Mouse (Mus musculus) neural tube, embryonic 15.5 days (tissue): ENCODE results near the gene Myo5c. TPM values are rescaled to one million over a fixed set of nuclear protein-coding genes. Genes with fewer than 3 reads are reported as not detected.
"Not testable (repeated sequence)": the region's sequence is repeated elsewhere in the genome, so short reads cannot be mapped to it uniquely, and the experiment has no call there.

Experiments used
- ATAC-seq: fragments of 200-750 bp; cut with Nextera tagmentation; 2 replicates; pipeline ENCODE4 v1.8.0; 2017; ENCODE audit warnings: mild to moderate bottlenecking, moderate TSS enrichment, moderate library complexity; ENCODE audit not compliant: low FRiP score
- H3K27ac ChIP-seq: fragments of 300-500 bp; sonication (generic); replicated peaks from 2 replicates; pipeline ENCODE4 v1.5.1; 2015; ENCODE audit warnings: mild to moderate bottlenecking, inconsistent platforms
- H3K27me3 ChIP-seq: fragments of 300-500 bp; sonication (generic); replicated peaks from 2 replicates; pipeline ENCODE4 v1.6.1; 2015; ENCODE audit warnings: inconsistent platforms
- H3K36me3 ChIP-seq: fragments of 300-500 bp; sonication (generic); 2 replicates; pipeline ENCODE4 v1.6.1; 2015; ENCODE audit warnings: inconsistent platforms
- H3K4me1 ChIP-seq: fragments of 300-500 bp; sonication (generic); 2 replicates; pipeline ENCODE4 v1.6.1; 2015; ENCODE audit warnings: inconsistent platforms
- H3K4me2 ChIP-seq: fragments of 300-500 bp; sonication (generic); 2 replicates; pipeline ENCODE4 v1.6.1; 2015; ENCODE audit warnings: inconsistent platforms, mild to moderate bottlenecking, moderate library complexity
- H3K4me3 ChIP-seq: fragments of 300-500 bp; sonication (generic); replicated peaks from 2 replicates; pipeline ENCODE4 v1.5.1; 2015; ENCODE audit warnings: mild to moderate bottlenecking, inconsistent platforms
- H3K9ac ChIP-seq: fragments of 300-500 bp; sonication (generic); replicated peaks from 2 replicates; pipeline ENCODE4 v1.6.1; 2015; ENCODE audit warnings: mild to moderate bottlenecking, inconsistent platforms
- H3K9me3 ChIP-seq: fragments of 300-500 bp; sonication (generic); replicated peaks from 2 replicates; pipeline ENCODE4 v1.6.1; 2016; ENCODE audit warnings: inconsistent platforms
- whole genome bisulfite sequencing: fragments of 180-500 bp; shearing (Covaris S2); methylation state at CpG from one replicate; pipeline ENCODE4 v1.1.7; 2015; ENCODE audit warnings: mixed read lengths; 5-methylcytosine and 5-hydroxymethylcytosine counted together
- polyA plus RNA-seq: library from polyadenylated mRNA; unstranded; fragments of >200 nt; fragmentation: Nextera tagmentation; extraction: Ambion mirVana; gene quantifications from 2 replicates; pipeline ENCODE4 v1.2.1, GENCODE M21; 2015

Myo5c gene
- polyA plus RNA-seq, 1 experiment from 2014 or later, result 0.33 TPM

DNA sequence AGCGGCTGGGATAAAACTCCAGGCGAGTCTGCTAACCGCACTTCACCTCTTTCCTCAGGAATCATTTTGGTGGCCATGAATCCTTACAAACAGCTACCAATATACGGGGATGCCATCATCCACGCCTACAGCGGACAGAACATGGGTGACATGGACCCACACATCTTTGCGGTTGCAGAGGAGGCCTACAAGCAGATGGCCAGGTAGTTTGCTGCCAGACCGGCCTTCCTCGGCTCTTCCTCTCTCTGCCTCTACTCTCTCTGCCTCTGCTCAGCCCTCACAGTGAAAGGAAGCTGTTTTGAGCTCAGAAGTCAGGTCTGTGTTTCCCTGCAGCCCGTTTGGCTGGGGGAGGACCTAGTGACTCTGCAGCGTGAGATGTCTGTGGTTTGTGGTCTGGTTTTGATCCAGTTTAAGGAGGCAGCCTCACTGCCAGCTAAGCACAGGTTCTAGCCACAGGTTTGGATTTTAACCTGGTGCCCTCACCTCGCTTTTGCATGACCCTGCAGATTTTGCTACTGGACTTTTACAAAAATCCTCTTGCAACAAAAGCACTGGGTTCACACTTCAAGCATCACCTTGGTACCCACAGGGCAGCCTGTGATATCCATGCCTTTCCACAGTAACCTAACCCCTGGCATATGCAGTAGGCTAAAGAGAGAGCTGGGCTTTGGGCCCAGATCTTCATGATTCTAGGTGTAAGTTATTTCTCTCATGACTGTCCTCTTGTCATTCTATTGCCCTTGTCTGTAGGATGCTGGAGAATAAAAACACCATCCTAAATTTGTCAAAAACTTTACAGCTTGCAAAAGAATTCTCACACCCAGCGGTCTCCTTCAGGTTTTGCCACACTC lies 14.5 kb downstream of the Myo5c start:
- no peaks in the 10 kb centered on the region for H3K27me3 ChIP-seq
- no peak overlapping the region for H3K4me2 ChIP-seq
- H3K4me1 ChIP-seq, result peaks cover 6% of the 10 kb centered on the region; the same call in 1 of the 2 replicates
- WGBS, result 88% methylated on average over 13 of the region's 13 CpGs
- H3K9ac ChIP-seq, result no peak overlapping the region
- no peak overlapping the region for H3K27ac ChIP-seq
- no peak overlapping the region for H3K4me3 ChIP-seq
- ATAC-seq, result no peak
- no peaks in the 10 kb centered on the region for H3K9me3 ChIP-seq
- H3K36me3 ChIP-seq, result no peaks in the 10 kb centered on the region

DNA sequence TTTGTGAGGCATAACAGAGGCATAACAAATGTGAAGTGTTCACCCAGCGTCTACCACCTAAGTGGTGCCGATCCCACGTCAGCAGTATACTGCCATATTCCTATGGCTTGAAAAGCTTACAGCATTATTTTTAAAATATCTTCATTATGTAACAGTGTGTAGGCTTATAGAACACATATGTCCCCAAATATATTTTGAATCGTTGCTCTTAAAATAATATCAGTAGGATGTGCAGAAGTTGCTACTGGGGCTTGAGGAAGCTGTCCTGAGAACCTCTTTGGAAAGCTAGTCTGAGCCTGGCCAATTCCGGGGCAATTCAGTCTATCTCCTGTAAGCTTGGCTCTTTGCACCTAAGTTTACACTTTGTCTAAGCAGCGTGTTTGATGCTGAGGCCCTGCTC lies 16.1 kb downstream of the Myo5c start:
- H3K4me1 ChIP-seq, result peaks cover 6% of the 10 kb centered on the region; the same call in 1 of the 2 replicates
- H3K4me2 ChIP-seq, result no peak overlapping the region
- WGBS, result 92% methylated on average over 6 of the region's 6 CpGs
- H3K27ac ChIP-seq, result no peak overlapping the region
- no peaks in the 10 kb centered on the region for H3K9me3 ChIP-seq
- no peaks in the 10 kb centered on the region for H3K27me3 ChIP-seq
- no peaks in the 10 kb centered on the region for H3K36me3 ChIP-seq
- no peak overlapping the region for H3K4me3 ChIP-seq
- no peak overlapping the region for H3K9ac ChIP-seq
- ATAC-seq, result no peak

DNA sequence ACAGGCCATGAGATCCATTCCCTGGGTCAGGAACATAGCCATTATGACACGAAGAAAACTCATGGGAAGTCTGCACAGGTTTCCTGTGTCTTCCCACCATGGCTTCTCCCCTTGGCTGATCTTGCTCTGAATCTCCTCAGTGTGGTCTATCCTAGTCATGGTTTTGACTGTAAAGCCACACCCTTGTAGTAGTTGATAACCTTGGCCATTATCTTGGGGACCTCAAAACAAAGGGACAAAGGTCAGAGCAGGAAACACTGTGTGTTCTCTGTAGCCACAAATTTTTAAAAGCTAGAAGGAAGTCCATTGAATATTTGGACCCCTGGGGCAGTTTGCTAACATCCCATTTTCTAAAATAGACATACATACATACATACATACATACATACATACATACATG lies 16.5 kb downstream of the Myo5c start:
- Histone ChIP-seq H3K27ac (no peak overlapping the region), H3K4me2 (no peak overlapping the region), H3K27me3 (no peaks in the 10 kb centered on the region), H3K36me3 (no peaks in the 10 kb centered on the region), H3K4me1 (peaks cover 6% of the 10 kb centered on the region; the same call in 1 of the 2 replicates), H3K4me3 (no peak overlapping the region), H3K9ac (no peak overlapping the region), H3K9me3 (no peaks in the 10 kb centered on the region)
- no peak for ATAC-seq
- 88% methylated on average over 1 of the region's 1 CpGs for WGBS

DNA sequence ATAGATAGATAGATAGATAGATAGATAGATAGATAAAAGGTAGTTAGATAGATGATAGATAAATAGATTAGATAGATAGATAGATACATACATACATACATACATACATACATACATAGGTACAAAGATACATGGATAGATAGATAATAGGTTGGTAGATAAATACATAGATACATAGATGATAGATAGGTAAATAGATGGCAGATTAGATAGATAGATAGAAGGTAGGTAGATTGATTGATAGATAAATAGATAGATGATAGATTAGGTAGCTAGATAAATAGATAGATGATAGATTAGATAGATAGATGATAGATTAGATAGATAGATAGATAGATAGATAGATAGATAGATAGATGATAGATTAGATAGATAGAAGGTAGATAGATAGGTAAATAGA lies 17.1 kb downstream of the Myo5c start:
- Histone ChIP-seq H3K9me3 (no peaks in the 10 kb centered on the region), H3K4me2 (no peak overlapping the region), H3K4me3 (no peak overlapping the region), H3K9ac (no peak overlapping the region), H3K4me1 (peaks cover 7% of the 10 kb centered on the region), H3K27ac (no peak overlapping the region), H3K27me3 (no peaks in the 10 kb centered on the region), H3K36me3 (no peaks in the 10 kb centered on the region)
- ATAC-seq, result no peak

DNA sequence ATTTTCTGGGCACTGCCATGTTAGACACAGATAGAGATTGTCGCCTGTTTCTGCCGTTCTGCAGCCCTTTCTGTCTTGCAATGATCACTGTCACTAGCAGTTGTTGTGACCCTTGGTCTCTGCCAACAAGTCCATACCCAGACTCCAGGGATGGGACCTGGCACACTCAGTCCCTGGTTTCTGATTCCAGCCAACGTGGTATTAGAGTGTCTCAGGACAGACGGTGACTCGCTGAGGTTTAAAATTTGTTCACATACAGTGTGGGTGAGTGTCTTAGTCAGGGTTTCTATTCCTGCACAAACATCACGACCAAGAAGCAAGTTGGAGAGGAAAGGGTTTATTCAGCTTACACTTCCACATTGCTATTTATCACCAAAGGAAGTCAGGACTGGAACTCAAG lies 21.3 kb downstream of the Myo5c start:
- WGBS, result 78% methylated on average over 6 of the region's 6 CpGs
- H3K27ac ChIP-seq, H3K9me3 ChIP-seq, H3K27me3 ChIP-seq, H3K9ac ChIP-seq, H3K4me3 ChIP-seq, ATAC-seq, H3K4me2 ChIP-seq, H3K36me3 ChIP-seq: not testable (repeated sequence)
- H3K4me1 ChIP-seq, result peaks cover 18% of the 10 kb centered on the region

DNA sequence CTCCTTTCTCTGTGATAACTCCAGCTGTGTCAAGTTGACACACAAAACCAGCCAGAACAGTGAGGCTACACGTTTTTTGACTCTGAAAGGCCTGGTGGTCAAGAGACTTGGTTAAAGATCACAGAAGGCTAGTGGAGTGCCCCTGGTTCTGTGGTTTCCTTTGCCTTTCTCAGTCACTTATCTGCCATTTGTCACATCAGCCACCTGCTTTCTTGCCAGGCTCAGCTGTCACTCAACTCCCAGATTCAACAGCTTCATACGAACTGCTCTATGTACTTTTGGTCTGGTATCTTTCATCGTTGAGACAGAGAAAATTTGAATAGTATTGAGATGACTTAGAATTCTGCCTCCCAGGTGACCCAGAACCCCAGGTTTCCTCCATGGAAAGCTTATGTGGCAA lies 21.9 kb downstream of the Myo5c start:
- no peaks in the 10 kb centered on the region for H3K27me3 ChIP-seq
- H3K4me2 ChIP-seq, result no peak overlapping the region
- no peak overlapping the region for H3K4me3 ChIP-seq
- no peak overlapping the region for H3K9ac ChIP-seq
- ATAC-seq, result no peak
- no peaks in the 10 kb centered on the region for H3K9me3 ChIP-seq
- H3K27ac ChIP-seq, result peak overlapping the region; percentile 79
- H3K4me1 ChIP-seq, result peaks cover 18% of the 10 kb centered on the region
- 60% methylated on average over 3 of the region's 3 CpGs for WGBS
- no peaks in the 10 kb centered on the region for H3K36me3 ChIP-seq

DNA sequence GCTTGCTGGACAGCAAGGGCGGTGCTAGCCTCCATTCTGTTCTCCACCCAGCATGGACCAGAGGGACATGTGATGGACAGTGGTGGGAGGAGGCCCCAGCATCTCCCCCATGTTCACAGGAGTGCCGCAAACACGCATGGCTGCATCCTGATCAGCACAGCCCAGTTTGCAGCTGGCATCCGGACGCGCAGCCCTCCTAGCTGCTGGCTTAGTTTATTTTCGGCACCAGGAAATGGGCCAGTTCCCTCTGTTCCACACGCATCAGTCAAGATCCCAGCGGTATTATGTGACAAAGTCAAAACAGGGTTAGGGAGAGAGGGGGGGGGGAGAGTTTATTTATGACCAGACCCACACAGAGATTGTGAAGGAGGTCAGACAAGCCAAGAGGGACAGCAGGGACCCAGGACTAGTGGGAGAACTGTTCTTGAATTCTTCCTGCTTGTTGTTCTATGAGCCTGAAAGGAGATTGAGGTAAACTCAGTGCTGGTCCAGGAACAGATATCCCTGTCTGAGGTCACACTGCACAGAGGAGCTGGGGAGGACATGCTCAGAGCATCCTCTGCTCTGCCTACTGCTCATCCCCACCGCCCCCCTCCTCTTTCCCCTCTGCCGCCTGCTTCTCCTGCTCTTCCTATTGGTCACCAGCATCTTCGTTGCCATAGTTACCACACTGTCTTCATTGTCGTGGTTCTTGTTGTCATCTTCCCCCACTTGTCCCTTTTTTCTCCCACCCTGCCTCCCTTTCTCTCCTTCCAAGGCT lies 22.6 kb downstream of the Myo5c start:
- H3K4me3 ChIP-seq, result no peak overlapping the region
- peak overlapping the region; percentile 79 for H3K27ac ChIP-seq
- no peaks in the 10 kb centered on the region for H3K36me3 ChIP-seq
- H3K9me3 ChIP-seq, result no peaks in the 10 kb centered on the region
- H3K4me1 ChIP-seq, result peaks cover 18% of the 10 kb centered on the region
- no peaks in the 10 kb centered on the region for H3K27me3 ChIP-seq
- H3K4me2 ChIP-seq, result 0 out of 2 replicates have a peak overlapping the region, but pooled peaks have one; percentile 13
- peak; percentile 95 for ATAC-seq
- 29% methylated on average over 13 of the region's 13 CpGs for WGBS
- H3K9ac ChIP-seq, result no peak overlapping the region

DNA sequence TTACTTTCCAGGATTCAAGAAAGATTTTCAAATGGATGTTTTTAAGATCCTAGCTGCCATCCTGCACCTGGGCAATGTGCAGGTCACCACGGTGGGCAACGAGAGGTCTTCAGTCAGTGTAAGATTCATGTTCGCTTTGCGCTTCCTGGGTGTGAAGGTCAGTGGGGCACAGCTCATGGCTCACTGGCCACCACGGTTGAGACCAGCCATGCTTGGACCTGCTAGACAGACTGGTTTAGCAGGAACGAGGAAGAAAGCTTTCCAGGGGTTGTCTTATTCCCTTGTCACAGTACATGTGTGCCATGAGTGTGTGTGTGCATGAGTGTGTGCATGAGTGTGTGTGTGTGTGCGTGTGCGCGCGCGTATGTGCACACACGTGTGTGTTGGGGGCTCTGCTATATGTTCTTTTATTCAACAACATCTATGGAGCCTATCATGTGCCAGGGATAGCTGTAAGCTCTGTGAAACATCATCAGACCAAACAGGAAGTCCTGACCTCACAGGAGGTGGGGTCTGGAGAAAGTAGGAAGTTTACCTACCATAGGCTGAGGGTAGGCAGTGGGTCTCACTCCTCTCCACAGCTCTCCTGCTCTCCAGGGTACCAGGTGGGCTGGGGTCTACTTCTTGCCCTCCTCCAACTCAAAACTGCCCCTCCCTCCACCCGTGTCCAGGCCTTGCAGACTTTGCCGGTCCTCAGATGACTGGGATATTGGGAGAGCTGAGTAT lies 24.2 kb downstream of the Myo5c start:
- H3K4me2 ChIP-seq, result no peak overlapping the region
- WGBS, result 93% methylated on average over 14 of the region's 14 CpGs
- no peak overlapping the region for H3K27ac ChIP-seq
- no peaks in the 10 kb centered on the region for H3K36me3 ChIP-seq
- H3K9ac ChIP-seq, result no peak overlapping the region
- H3K4me3 ChIP-seq, result no peak overlapping the region
- H3K9me3 ChIP-seq, result no peaks in the 10 kb centered on the region
- peaks cover 21% of the 10 kb centered on the region for H3K4me1 ChIP-seq
- H3K27me3 ChIP-seq, result no peaks in the 10 kb centered on the region
- ATAC-seq, result no peak

DNA sequence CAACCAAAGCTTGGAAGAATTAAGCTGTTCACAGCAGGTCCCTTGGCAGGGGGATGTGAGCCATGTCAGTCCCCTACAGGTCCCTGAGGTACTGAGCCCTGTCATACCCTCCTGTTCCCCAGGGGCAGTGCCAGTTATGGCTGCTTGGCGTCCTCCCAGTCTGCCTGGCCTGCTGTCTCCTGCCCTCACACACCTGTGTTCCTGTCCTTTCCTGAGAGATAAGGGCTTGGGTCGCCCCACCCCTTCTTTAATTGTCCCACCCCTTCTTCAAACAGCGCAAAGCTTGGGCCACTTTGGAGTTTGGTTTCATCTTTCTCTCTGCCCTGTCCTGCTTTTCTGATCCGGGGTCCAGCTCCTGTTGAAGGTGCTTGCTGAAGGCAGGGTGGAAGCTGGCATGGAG lies 27.0 kb downstream of the Myo5c start:
- H3K4me2 ChIP-seq, result no peak overlapping the region
- H3K27ac ChIP-seq, result no peak overlapping the region
- H3K36me3 ChIP-seq, result no peaks in the 10 kb centered on the region
- no peaks in the 10 kb centered on the region for H3K9me3 ChIP-seq
- no peak overlapping the region for H3K9ac ChIP-seq
- no peak overlapping the region for H3K4me3 ChIP-seq
- H3K27me3 ChIP-seq, result no peaks in the 10 kb centered on the region
- WGBS, result 76% methylated on average over 4 of the region's 4 CpGs
- peaks cover 30% of the 10 kb centered on the region for H3K4me1 ChIP-seq
- no peak for ATAC-seq

DNA sequence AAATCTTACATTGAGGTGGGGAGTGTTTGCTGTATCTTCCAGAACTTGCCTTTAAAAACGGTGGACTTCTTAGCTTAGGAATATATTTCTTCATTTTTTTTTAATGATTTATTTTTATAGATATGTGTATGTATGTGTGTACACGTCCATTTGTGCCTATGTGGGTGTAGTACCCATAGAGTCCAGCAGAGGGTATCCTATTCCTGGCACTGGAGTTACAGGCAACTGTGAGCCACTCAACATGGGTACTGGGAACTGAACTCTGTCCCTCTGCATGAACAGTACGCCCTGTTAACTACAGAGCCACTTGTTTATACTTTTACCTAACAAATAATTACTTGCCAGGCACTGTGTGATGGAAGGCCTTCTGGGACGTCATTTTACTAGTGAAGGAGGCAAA lies 27.8 kb downstream of the Myo5c start:
- H3K9me3 ChIP-seq, result no peaks in the 10 kb centered on the region

DNA sequence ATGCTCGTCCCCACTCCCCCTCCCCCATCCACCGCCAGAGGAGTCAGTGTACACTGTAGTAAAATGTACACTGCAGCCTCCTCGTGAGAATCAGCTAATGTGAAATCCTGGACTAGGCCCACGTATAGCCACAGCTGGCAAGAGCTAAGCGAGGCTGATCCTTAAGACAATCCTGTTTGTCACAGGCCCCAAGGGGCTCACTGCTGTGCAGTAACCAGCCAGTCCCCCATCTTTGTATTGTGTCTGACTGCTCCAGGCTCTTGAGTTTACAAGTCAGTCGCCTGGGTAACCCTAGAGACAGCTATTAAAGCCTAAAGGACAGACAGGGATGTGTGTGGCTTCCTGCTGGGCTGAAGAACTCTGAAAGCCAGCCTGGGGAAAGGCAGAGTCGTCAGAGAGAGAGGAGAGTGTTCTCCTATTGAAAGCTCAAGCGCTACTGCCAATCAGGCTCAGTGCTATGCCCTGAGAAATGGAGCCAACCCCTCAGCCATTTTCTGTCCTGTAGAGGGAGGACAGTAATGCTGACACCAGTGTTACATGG lies 29.6 kb downstream of the Myo5c start:
- H3K4me2 ChIP-seq, result no peak overlapping the region
- H3K4me3 ChIP-seq, result no peak overlapping the region
- peaks cover 15% of the 10 kb centered on the region for H3K4me1 ChIP-seq
- 5% methylated on average over 8 of the region's 8 CpGs for WGBS
- H3K27ac ChIP-seq, result peak overlapping the region; percentile 51
- ATAC-seq, result peak; percentile 76
- H3K27me3 ChIP-seq, result no peaks in the 10 kb centered on the region
- no peaks in the 10 kb centered on the region for H3K9me3 ChIP-seq
- no peaks in the 10 kb centered on the region for H3K36me3 ChIP-seq
- no peak overlapping the region for H3K9ac ChIP-seq

More for the DNA sequence above, 27.8 kb downstream of the Myo5c start:
- ATAC-seq, result no peak
- 93% methylated on average over 4 of the region's 4 CpGs for WGBS
- H3K27me3 ChIP-seq, result no peaks in the 10 kb centered on the region
- H3K9ac ChIP-seq, result no peak overlapping the region
- no peaks in the 10 kb centered on the region for H3K36me3 ChIP-seq
- H3K27ac ChIP-seq, result no peak overlapping the region
- H3K4me2 ChIP-seq, result no peak overlapping the region
- peaks cover 21% of the 10 kb centered on the region for H3K4me1 ChIP-seq
- no peak overlapping the region for H3K4me3 ChIP-seq
